Mouse (Mus musculus): ENCODE results near the gene Ccdc3. TPM values are rescaled to one million over a fixed set of nuclear protein-coding genes. Genes with fewer than 3 reads are reported as not detected.

The Ccdc3 gene
- polyA plus RNA-seq, 1 experiment from 2014 or later = 5.9 TPM

DNA sequence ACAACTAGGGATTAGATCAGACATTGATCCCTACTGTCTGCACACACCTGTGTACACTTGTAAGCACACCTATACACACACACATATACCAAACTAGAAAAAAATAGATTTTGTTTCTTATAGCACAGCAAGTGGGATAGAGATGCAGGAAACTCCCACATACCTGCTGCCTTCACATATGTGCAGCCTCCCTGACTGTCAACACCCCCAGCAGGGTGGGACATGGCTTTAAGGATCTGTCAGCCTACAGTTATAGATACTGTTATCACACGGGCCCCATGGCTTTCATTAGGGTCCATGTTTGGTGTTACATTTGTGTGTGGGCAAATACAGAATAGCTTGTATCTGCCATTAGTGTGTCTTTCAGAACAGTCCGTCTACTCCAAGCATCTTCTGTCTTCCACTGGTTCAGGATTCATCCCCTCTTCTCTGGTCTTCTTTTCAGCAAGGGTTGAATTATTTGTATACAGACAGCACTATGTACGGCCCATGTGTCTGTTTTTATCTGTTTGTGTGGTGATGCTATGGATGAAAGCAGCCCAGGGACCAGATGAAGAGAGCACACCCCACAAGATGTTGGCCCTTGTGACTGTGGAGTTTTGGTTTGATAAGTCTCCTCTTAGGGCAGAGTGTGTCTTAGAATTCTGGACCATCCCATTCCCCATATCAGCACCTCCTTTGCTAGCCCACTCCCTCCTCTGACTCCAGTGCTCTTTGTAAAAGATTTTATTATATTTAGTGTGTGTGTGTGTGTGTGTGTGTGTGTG, 24.5 kb downstream of the Ccdc3 start:
- Histone ChIP-seq H3K27ac (no peak overlapping the region), H3K9ac (no peak overlapping the region), H3K4me3 (no peak overlapping the region), H3K36me3 (no peaks in the 10 kb centered on the region), H3K27me3 (no peaks in the 10 kb centered on the region), H3K9me3 (no peaks in the 10 kb centered on the region), H3K4me2 (replicated peaks) (no peak overlapping the region), H3K4me1 (peaks cover 10% of the 10 kb centered on the region)
- 76% methylated on average over 3 of the region's 3 CpGs for WGBS
- ATAC-seq (ENCODE audit: insufficient number of reproducible peaks, insufficient read depth, low FRiP score, low TSS enrichment) = no peak

GRCm38 (mm10) chr2:5162756-5163155, 25.2 kb downstream of the Ccdc3 start:
- no peaks in the 10 kb centered on the region for H3K36me3 ChIP-seq
- H3K27me3 ChIP-seq = no peaks in the 10 kb centered on the region
- H3K9me3 ChIP-seq = no peaks in the 10 kb centered on the region
- no peak overlapping the region for H3K27ac ChIP-seq
- 33% methylated on average over 5 of the region's 5 CpGs for WGBS
- no peak overlapping the region for H3K4me3 ChIP-seq
- H3K4me1 ChIP-seq = peaks cover 4% of the 10 kb centered on the region; the same call in 1 of the 2 replicates
- H3K9ac ChIP-seq = no peak overlapping the region
- ATAC-seq (ENCODE audit: insufficient number of reproducible peaks, insufficient read depth, low FRiP score, low TSS enrichment) = no peak
- H3K4me2 ChIP-seq (replicated peaks) = no peak overlapping the region

GRCm38 (mm10) chr2:5165941-5166361, 28.4 kb downstream of the Ccdc3 start:
- Histone ChIP-seq H3K4me3 (no peak overlapping the region), H3K9me3 (no peaks in the 10 kb centered on the region), H3K9ac (no peak overlapping the region), H3K4me2 (replicated peaks) (no peak overlapping the region), H3K36me3 (no peaks in the 10 kb centered on the region), H3K27ac (no peak overlapping the region), H3K4me1 (0 out of 2 replicates have a peak, but pooled peaks cover under 1% of the 10 kb centered on the region), H3K27me3 (no peaks in the 10 kb centered on the region)
- no peak for ATAC-seq (ENCODE audit: insufficient number of reproducible peaks, insufficient read depth, low FRiP score, low TSS enrichment)
- WGBS = 67% methylated on average over 4 of the region's 4 CpGs

GRCm38 (mm10) chr2:5166796-5167195, 29.2 kb downstream of the Ccdc3 start:
- Histone ChIP-seq H3K9ac (no peak overlapping the region), H3K36me3 (no peaks in the 10 kb centered on the region), H3K27ac (no peak overlapping the region), H3K4me2 (replicated peaks) (no peak overlapping the region), H3K4me1 (0 out of 2 replicates have a peak, but pooled peaks cover 3% of the 10 kb centered on the region), H3K4me3 (no peak overlapping the region), H3K27me3 (no peaks in the 10 kb centered on the region), H3K9me3 (no peaks in the 10 kb centered on the region)
- no peak for ATAC-seq (ENCODE audit: insufficient number of reproducible peaks, insufficient read depth, low FRiP score, low TSS enrichment)
- WGBS = 82% methylated on average over 2 of the region's 2 CpGs

DNA sequence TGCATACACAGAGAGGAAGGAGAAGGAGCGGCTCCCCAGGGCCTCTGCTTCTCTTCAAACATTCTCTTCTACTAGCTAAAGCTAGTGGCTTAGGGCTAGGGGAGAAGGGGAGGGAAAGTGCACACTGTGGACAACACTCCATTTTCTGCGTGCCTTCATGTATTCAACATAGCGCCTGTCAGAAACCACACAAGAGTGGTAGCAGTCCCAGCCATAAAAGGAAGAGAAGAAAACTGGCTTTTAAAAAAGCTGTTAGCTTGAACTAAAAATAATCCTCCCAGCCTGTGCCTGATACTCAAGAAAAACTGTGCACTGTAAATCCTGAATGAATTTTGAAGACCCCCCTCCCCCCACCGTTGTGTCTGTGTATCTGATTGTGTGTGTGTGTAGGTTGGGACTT, 33.2 kb downstream of the Ccdc3 start:
- 75% methylated on average over 4 of the region's 4 CpGs for WGBS
- Histone ChIP-seq H3K27me3 (no peaks in the 10 kb centered on the region), H3K9me3 (no peaks in the 10 kb centered on the region), H3K36me3 (no peaks in the 10 kb centered on the region), H3K4me2 (replicated peaks) (no peak overlapping the region), H3K9ac (no peak overlapping the region), H3K4me3 (no peak overlapping the region), H3K27ac (no peak overlapping the region), H3K4me1 (0 out of 2 replicates have a peak, but pooled peaks cover 3% of the 10 kb centered on the region)
- no peak for ATAC-seq (ENCODE audit: insufficient number of reproducible peaks, insufficient read depth, low FRiP score, low TSS enrichment)

DNA sequence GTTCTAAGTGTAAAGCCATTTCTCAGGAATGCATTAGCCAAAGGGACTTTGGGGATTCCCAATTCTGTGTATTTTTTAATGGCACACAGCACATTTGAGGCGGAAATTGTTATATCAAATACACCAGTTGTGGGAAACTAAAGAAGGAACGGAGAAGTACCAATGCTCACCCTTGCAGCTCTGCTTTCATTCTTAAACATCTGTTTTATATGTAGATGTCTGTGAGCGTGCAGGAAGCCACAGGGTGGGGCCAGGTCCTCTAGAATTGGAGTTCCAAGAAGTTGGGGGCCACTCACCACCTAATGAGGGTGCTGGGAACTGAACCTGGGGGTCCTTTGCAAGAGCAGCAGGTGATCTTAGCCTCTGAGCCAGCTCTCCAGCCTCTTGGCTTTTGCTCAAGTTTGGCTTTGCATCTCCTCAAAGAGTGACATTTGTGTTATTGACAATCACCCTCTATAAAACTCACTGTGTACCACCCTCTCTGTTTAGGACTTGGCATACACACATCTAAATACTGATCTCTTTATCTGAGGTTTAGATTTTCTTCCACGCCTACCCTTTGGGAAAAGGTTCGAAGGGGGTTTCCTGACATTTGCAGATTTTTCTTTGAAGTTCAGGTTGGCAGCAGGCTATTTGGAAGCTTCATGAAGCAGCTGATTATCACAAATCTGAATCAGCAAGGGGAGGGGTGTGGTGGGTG, 33.9 kb downstream of the Ccdc3 start:
- ATAC-seq (ENCODE audit: insufficient number of reproducible peaks, insufficient read depth, low FRiP score, low TSS enrichment) = no peak
- Histone ChIP-seq H3K4me2 (replicated peaks) (no peak overlapping the region), H3K9me3 (no peaks in the 10 kb centered on the region), H3K4me1 (0 out of 2 replicates have a peak, but pooled peaks cover 3% of the 10 kb centered on the region), H3K4me3 (no peak overlapping the region), H3K27me3 (no peaks in the 10 kb centered on the region), H3K27ac (no peak overlapping the region), H3K36me3 (no peaks in the 10 kb centered on the region), H3K9ac (no peak overlapping the region)
- WGBS = 63% methylated on average over 5 of the region's 5 CpGs

DNA sequence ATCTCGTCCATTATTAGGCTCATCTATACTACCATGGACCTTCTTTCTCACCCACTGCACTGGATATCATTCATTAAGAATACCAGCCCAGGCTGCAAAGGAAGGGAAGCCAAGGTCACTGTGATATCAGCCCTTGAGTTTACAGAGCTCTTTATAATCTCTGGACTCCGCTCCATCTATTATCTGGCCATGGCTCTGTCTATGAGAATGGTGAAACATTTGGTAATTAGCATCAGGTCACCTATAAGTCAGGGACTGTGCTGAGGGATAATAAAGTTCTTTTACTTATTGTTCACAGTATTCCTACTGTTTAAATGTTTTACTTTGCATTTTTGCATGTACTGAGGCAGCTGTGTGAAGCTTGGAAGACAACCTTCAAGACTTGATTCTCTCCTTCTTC, 35.2 kb downstream of the Ccdc3 start:
- no peak overlapping the region for H3K27ac ChIP-seq
- WGBS = 92% methylated on average over 2 of the region's 2 CpGs
- 0 out of 2 replicates have a peak, but pooled peaks cover 3% of the 10 kb centered on the region for H3K4me1 ChIP-seq
- no peak overlapping the region for H3K4me3 ChIP-seq
- H3K4me2 ChIP-seq (replicated peaks) = no peak overlapping the region
- H3K9me3 ChIP-seq = no peaks in the 10 kb centered on the region
- no peaks in the 10 kb centered on the region for H3K27me3 ChIP-seq
- no peak for ATAC-seq (ENCODE audit: insufficient number of reproducible peaks, insufficient read depth, low FRiP score, low TSS enrichment)
- H3K9ac ChIP-seq = no peak overlapping the region
- no peaks in the 10 kb centered on the region for H3K36me3 ChIP-seq

DNA sequence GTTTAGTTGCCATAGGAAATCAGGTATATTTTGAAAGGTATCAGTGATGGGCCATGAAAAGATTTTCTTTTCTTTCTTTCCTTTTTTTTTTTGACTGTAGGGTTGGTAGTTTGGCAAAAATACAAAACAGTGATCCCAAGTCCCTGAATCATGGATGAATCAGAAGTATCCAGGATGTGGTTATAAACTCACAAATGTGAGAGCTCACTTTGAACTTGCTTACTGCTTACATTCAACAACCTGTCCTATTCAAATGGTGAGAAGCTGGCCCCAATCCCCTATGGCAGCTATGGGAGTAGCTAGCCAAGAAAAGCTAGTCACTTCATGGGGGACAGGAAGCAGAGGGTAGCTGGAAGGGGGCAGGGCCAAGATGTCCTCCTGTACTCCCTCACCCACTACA, 37.1 kb downstream of the Ccdc3 start:
- no peak for ATAC-seq (ENCODE audit: insufficient number of reproducible peaks, insufficient read depth, low FRiP score, low TSS enrichment)

DNA sequence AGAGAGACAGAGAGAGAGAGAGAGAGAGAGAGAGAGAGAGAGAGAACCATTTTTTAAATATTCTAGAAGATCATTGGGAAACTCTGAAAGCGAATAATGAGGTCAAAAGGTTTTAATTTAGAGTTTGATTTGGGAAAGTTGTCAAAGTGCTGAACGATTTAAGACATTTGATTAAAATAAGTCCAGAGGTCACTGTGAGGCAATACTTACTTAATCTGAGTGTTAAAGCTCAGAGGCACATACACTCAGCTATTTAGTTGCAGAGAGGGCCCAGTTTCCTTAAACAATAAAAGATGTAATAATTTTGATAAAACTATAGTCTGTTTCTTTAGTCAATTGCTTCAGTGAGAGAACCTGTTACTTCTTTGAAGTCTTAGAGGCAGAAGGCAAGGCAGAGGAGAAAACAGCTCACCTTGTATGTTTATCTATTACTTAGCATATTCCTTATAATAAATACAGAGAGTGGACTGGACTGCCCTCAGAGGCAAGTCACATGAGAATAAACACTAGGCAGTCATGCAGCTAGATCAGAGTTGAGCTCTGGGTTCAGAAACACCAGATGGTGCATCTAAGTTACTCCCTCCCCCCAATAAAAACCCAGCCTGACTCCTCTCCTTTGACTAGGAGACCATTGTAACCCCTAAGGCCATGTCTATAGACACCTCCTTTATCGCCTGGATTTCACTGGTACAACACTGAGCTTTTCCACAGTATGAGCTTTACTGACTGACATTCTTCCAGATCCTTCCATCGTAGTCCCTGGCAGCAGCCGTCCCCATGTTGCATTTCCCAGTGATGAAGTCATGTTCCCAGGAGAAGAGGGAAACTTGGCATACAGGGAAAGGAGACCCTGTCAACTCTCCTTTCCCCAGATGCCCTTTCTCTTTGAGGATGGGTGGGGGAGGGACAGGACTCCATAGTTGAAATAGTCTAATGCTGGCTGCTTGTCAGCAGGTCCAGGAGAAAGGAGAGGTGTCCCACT, 44.2 kb downstream of the Ccdc3 start:
- no peak for ATAC-seq (ENCODE audit: insufficient number of reproducible peaks, insufficient read depth, low FRiP score, low TSS enrichment)

More for the DNA sequence above, 37.1 kb downstream of the Ccdc3 start:
- Histone ChIP-seq H3K9me3 (no peaks in the 10 kb centered on the region), H3K36me3 (no peaks in the 10 kb centered on the region), H3K4me2 (replicated peaks) (no peak overlapping the region), H3K4me1 (0 out of 2 replicates have a peak, but pooled peaks cover 3% of the 10 kb centered on the region), H3K27ac (no peak overlapping the region), H3K4me3 (no peak overlapping the region), H3K27me3 (no peaks in the 10 kb centered on the region), H3K9ac (no peak overlapping the region)

DNA sequence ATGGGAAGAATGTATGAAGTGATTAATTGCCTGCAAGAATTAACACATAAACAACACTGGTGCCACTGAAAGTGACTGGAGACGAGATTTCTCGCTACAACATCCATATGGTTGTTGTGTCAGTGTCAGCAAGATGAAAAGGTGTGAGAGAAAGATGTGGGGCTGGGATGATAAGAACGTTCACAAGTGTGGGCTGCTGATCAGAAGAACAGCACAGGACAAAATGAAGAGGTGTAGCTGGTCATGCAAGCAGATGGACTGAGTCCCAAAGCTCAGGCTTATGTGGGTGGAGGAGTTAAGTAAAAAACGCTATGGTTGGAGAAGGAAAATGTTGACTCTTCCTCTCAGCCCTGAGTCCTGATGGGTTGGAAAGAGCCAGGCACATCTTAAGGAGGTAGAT, 46.6 kb downstream of the Ccdc3 start:
- 81% methylated on average over 4 of the region's 4 CpGs for WGBS
- Histone ChIP-seq H3K36me3 (no peaks in the 10 kb centered on the region), H3K27ac (no peak overlapping the region), H3K4me3 (no peak overlapping the region), H3K4me1 (0 out of 2 replicates have a peak, but pooled peaks cover 4% of the 10 kb centered on the region), H3K9me3 (no peaks in the 10 kb centered on the region), H3K9ac (no peak overlapping the region), H3K27me3 (no peaks in the 10 kb centered on the region), H3K4me2 (replicated peaks) (no peak overlapping the region)
- ATAC-seq (ENCODE audit: insufficient number of reproducible peaks, insufficient read depth, low FRiP score, low TSS enrichment) = no peak

More for the DNA sequence above, 44.2 kb downstream of the Ccdc3 start:
- Histone ChIP-seq H3K4me1 (0 out of 2 replicates have a peak, but pooled peaks cover 4% of the 10 kb centered on the region), H3K36me3 (no peaks in the 10 kb centered on the region), H3K4me3 (no peak overlapping the region), H3K9me3 (no peaks in the 10 kb centered on the region), H3K4me2 (replicated peaks) (no peak overlapping the region), H3K27me3 (no peaks in the 10 kb centered on the region), H3K27ac (no peak overlapping the region), H3K9ac (no peak overlapping the region)
- WGBS = 69% methylated on average over 5 of the region's 5 CpGs

DNA sequence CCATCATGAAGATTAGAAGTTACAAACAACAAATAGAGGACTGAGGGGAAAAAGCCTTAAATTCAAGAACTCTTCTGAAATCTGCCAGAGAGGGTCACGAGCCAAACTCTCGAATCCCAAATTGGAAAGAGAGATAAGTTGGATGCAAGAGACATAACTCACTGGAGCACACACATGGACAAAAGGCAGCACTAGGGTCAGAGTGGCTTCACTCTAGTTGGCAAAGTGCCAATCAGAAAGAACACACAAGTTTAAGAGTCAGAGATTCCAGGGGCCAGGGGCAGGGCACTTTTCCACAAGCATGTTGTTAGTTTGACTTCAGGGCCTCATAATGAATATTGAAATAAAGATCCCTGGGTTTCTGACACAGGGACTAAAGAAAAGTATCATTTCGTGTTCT, 48.1 kb downstream of the Ccdc3 start:
- H3K4me3 ChIP-seq = no peak overlapping the region
- no peak overlapping the region for H3K27ac ChIP-seq
- H3K4me2 ChIP-seq (replicated peaks) = no peak overlapping the region
- WGBS = 87% methylated on average over 3 of the region's 3 CpGs
- H3K36me3 ChIP-seq = no peaks in the 10 kb centered on the region
- H3K4me1 ChIP-seq = 0 out of 2 replicates have a peak, but pooled peaks cover 4% of the 10 kb centered on the region
- H3K9me3 ChIP-seq = no peaks in the 10 kb centered on the region
- H3K9ac ChIP-seq = no peak overlapping the region
- ATAC-seq (ENCODE audit: insufficient number of reproducible peaks, insufficient read depth, low FRiP score, low TSS enrichment) = no peak
- no peaks in the 10 kb centered on the region for H3K27me3 ChIP-seq

Measured in embryonic facial prominence, embryonic 12.5 days (tissue).